Mouse (Mus musculus): ENCODE measurements around the gene Dop1b. TPM values are rescaled to one million over a fixed set of nuclear protein-coding genes. Genes with fewer than 3 reads are reported as not detected.
A peak's percentile ranks its signal among the peaks of the same experiment; 100 is the strongest.

Gene Dop1b
- polyA plus RNA-seq, 1 experiment from 2014 or later = 15.6 TPM

- Histone ChIP-seq H3K4me3 (ENCODE audit: low read depth, low read length) (no peak overlapping the region), H3K9ac (ENCODE audit: low read length) (no peak overlapping the region), H3K27me3 (replicated peaks; ENCODE audit: control insufficient read depth, insufficient read depth, low read length) (0 out of 2 replicates have a peak, but pooled peaks cover 3% of the 10 kb centered on the region), H3K36me3 (ENCODE audit: control insufficient read depth, insufficient read depth, low read length) (no peaks in the 10 kb centered on the region), H3K4me1 (replicated peaks; ENCODE audit: control insufficient read depth, insufficient read depth, low read length) (no peaks in the 10 kb centered on the region), H3K9me3 (ENCODE audit: control insufficient read depth, low read length) (no peaks in the 10 kb centered on the region), H3K27ac (ENCODE audit: low read depth) (no peak overlapping the region), H3K4me2 (ENCODE audit: low read length) (no peak overlapping the region)
- DNase-seq (ENCODE audit: low spot score) = no peak
- no peak for ATAC-seq (replicated peaks; ENCODE audit: low FRiP score, low TSS enrichment, low read depth)
- WGBS = 63% methylated on average over 2 of the region's 2 CpGs
Measured at GRCm38 (mm10) chr16:93692744-93693143, 19.0 kb upstream of the Dop1b start.

- Histone ChIP-seq H3K4me2 (ENCODE audit: low read length) (no peak overlapping the region), H3K36me3 (ENCODE audit: control insufficient read depth, insufficient read depth, low read length) (no peaks in the 10 kb centered on the region), H3K9ac (ENCODE audit: low read length) (no peak overlapping the region), H3K27ac (ENCODE audit: low read depth) (no peak overlapping the region), H3K4me1 (replicated peaks; ENCODE audit: control insufficient read depth, insufficient read depth, low read length) (no peaks in the 10 kb centered on the region; the same call in 1 of the 2 replicates), H3K27me3 (replicated peaks; ENCODE audit: control insufficient read depth, insufficient read depth, low read length) (peaks cover 4% of the 10 kb centered on the region; the same call in 1 of the 2 replicates), H3K4me3 (ENCODE audit: low read depth, low read length) (no peak overlapping the region), H3K9me3 (ENCODE audit: control insufficient read depth, low read length) (no peaks in the 10 kb centered on the region)
- WGBS = 80% methylated on average over 7 of the region's 7 CpGs
- DNase-seq (ENCODE audit: low spot score) (no peak), ATAC-seq (replicated peaks; ENCODE audit: low FRiP score, low TSS enrichment, low read depth) (no peak)
Measured at GRCm38 (mm10) chr16:93707116-93707515, 4.6 kb upstream of the Dop1b start.

- Histone ChIP-seq H3K4me3 (ENCODE audit: low read depth, low read length) (no peak overlapping the region), H3K9ac (ENCODE audit: low read length) (no peak overlapping the region), H3K27ac (ENCODE audit: low read depth) (no peak overlapping the region), H3K4me2 (ENCODE audit: low read length) (no peak overlapping the region), H3K4me1 (replicated peaks; ENCODE audit: control insufficient read depth, insufficient read depth, low read length) (peaks cover under 1% of the 10 kb centered on the region; the same call in 1 of the 2 replicates), H3K27me3 (replicated peaks; ENCODE audit: control insufficient read depth, insufficient read depth, low read length) (peaks cover 12% of the 10 kb centered on the region; the same call in 1 of the 2 replicates), H3K9me3 (ENCODE audit: control insufficient read depth, low read length) (no peaks in the 10 kb centered on the region), H3K36me3 (ENCODE audit: control insufficient read depth, insufficient read depth, low read length) (no peaks in the 10 kb centered on the region)
- ATAC-seq (replicated peaks; ENCODE audit: low FRiP score, low TSS enrichment, low read depth) (no peak), DNase-seq (ENCODE audit: low spot score) (no peak)
- WGBS = 79% methylated on average over 1 of the region's 1 CpGs
Measured at GRCm38 (mm10) chr16:93709217-93709616, 2.5 kb upstream of the Dop1b start.

GRCm38 (mm10) chr16:93710924-93711323 lies 780 bp upstream of the Dop1b start:
- H3K4me3 ChIP-seq (ENCODE audit: low read depth, low read length) = peak overlapping the region; percentile 68
- no peak overlapping the region for H3K9ac ChIP-seq (ENCODE audit: low read length)
- H3K27me3 ChIP-seq (replicated peaks; ENCODE audit: control insufficient read depth, insufficient read depth, low read length) = peaks cover 12% of the 10 kb centered on the region; the same call in 1 of the 2 replicates
- no peaks in the 10 kb centered on the region for H3K9me3 ChIP-seq (ENCODE audit: control insufficient read depth, low read length)
- H3K36me3 ChIP-seq (ENCODE audit: control insufficient read depth, insufficient read depth, low read length) = no peaks in the 10 kb centered on the region
- peaks cover 2% of the 10 kb centered on the region; the same call in 1 of the 2 replicates for H3K4me1 ChIP-seq (replicated peaks; ENCODE audit: control insufficient read depth, insufficient read depth, low read length)
- H3K4me2 ChIP-seq (ENCODE audit: low read length) = peak overlapping the region; percentile 96
- no peak overlapping the region for H3K27ac ChIP-seq (ENCODE audit: low read depth)
- WGBS = under 1% methylated on average over 11 of the region's 11 CpGs
- DNase-seq (ENCODE audit: low spot score) (peak; percentile 87), ATAC-seq (replicated peaks; ENCODE audit: low FRiP score, low TSS enrichment, low read depth) (peak; percentile 65)

GRCm38 (mm10) chr16:93712189-93712885 lies 633 bp downstream of the Dop1b start:
- H3K4me1 ChIP-seq (replicated peaks; ENCODE audit: control insufficient read depth, insufficient read depth, low read length) = peaks cover 8% of the 10 kb centered on the region
- 8% methylated on average over 31 of the region's 31 CpGs for WGBS
- H3K27ac ChIP-seq (ENCODE audit: low read depth) = no peak overlapping the region; the same call in 1 of the 2 replicates
- H3K4me3 ChIP-seq (ENCODE audit: low read depth, low read length) = peak overlapping the region; percentile 68
- H3K9me3 ChIP-seq (ENCODE audit: control insufficient read depth, low read length) = no peaks in the 10 kb centered on the region
- H3K27me3 ChIP-seq (replicated peaks; ENCODE audit: control insufficient read depth, insufficient read depth, low read length) = peaks cover 8% of the 10 kb centered on the region; the same call in 1 of the 2 replicates
- peak overlapping the region; percentile 72 for H3K9ac ChIP-seq (ENCODE audit: low read length)
- DNase-seq (ENCODE audit: low spot score) (no peak), ATAC-seq (replicated peaks; ENCODE audit: low FRiP score, low TSS enrichment, low read depth) (no peak)
- no peaks in the 10 kb centered on the region for H3K36me3 ChIP-seq (ENCODE audit: control insufficient read depth, insufficient read depth, low read length)
- H3K4me2 ChIP-seq (ENCODE audit: low read length) = peak overlapping the region; percentile 96

- 81% methylated on average over 7 of the region's 7 CpGs for WGBS
Measured at GRCm38 (mm10) chr16:93712966-93713365, 1.3 kb downstream of the Dop1b start.

GRCm38 (mm10) chr16:93714426-93714825 lies 2.7 kb downstream of the Dop1b start:
- H3K9ac ChIP-seq (ENCODE audit: low read length) = no peak overlapping the region
- DNase-seq (ENCODE audit: low spot score) (no peak), ATAC-seq (replicated peaks; ENCODE audit: low FRiP score, low TSS enrichment, low read depth) (no peak)
- H3K27ac ChIP-seq (ENCODE audit: low read depth) = no peak overlapping the region
- no peak overlapping the region for H3K4me3 ChIP-seq (ENCODE audit: low read depth, low read length)
- H3K4me1 ChIP-seq (replicated peaks; ENCODE audit: control insufficient read depth, insufficient read depth, low read length) = peaks cover 9% of the 10 kb centered on the region
- H3K27me3 ChIP-seq (replicated peaks; ENCODE audit: control insufficient read depth, insufficient read depth, low read length) = peaks cover 8% of the 10 kb centered on the region; the same call in 1 of the 2 replicates
- no peaks in the 10 kb centered on the region for H3K36me3 ChIP-seq (ENCODE audit: control insufficient read depth, insufficient read depth, low read length)
- no peaks in the 10 kb centered on the region for H3K9me3 ChIP-seq (ENCODE audit: control insufficient read depth, low read length)
- no peak overlapping the region for H3K4me2 ChIP-seq (ENCODE audit: low read length)
- 42% methylated on average over 5 of the region's 5 CpGs for whole genome bisulfite sequencing

More at GRCm38 (mm10) chr16:93712966-93713365, 1.3 kb downstream of the Dop1b start:
- Histone ChIP-seq H3K27ac (ENCODE audit: low read depth) (no peak overlapping the region), H3K4me2 (ENCODE audit: low read length) (peak overlapping the region; percentile 96), H3K4me3 (ENCODE audit: low read depth, low read length) (0 out of 2 replicates have a peak overlapping the region, but pooled peaks have one; percentile 68), H3K9ac (ENCODE audit: low read length) (no peak overlapping the region), H3K4me1 (replicated peaks; ENCODE audit: control insufficient read depth, insufficient read depth, low read length) (peaks cover 9% of the 10 kb centered on the region), H3K36me3 (ENCODE audit: control insufficient read depth, insufficient read depth, low read length) (no peaks in the 10 kb centered on the region), H3K9me3 (ENCODE audit: control insufficient read depth, low read length) (no peaks in the 10 kb centered on the region), H3K27me3 (replicated peaks; ENCODE audit: control insufficient read depth, insufficient read depth, low read length) (peaks cover 8% of the 10 kb centered on the region; the same call in 1 of the 2 replicates)
- DNase-seq (ENCODE audit: low spot score) = no peak
- ATAC-seq (replicated peaks; ENCODE audit: low FRiP score, low TSS enrichment, low read depth) = no peak

- H3K9ac ChIP-seq (ENCODE audit: low read length) = no peak overlapping the region
- no peaks in the 10 kb centered on the region for H3K36me3 ChIP-seq (ENCODE audit: control insufficient read depth, insufficient read depth, low read length)
- no peak overlapping the region for H3K27ac ChIP-seq (ENCODE audit: low read depth)
- H3K4me3 ChIP-seq (ENCODE audit: low read depth, low read length) = no peak overlapping the region
- DNase-seq (ENCODE audit: low spot score) (no peak), ATAC-seq (replicated peaks; ENCODE audit: low FRiP score, low TSS enrichment, low read depth) (no peak)
- 72% methylated on average over 6 of the region's 6 CpGs for WGBS
- H3K4me1 ChIP-seq (replicated peaks; ENCODE audit: control insufficient read depth, insufficient read depth, low read length) = peaks cover 9% of the 10 kb centered on the region
- no peak overlapping the region for H3K4me2 ChIP-seq (ENCODE audit: low read length)
- peaks cover 8% of the 10 kb centered on the region; the same call in 1 of the 2 replicates for H3K27me3 ChIP-seq (replicated peaks; ENCODE audit: control insufficient read depth, insufficient read depth, low read length)
- H3K9me3 ChIP-seq (ENCODE audit: control insufficient read depth, low read length) = no peaks in the 10 kb centered on the region
Measured at GRCm38 (mm10) chr16:93715826-93716225, 4.1 kb downstream of the Dop1b start.
